Mouse (Mus musculus): ENCODE measurements at regions not wholly inside any gene's neighbourhood (a gene's known extent, or its start where the extent isn't known, plus 50 kb on each side); places are given as distances from the start of the nearest gene placed in this dataset.

DNA sequence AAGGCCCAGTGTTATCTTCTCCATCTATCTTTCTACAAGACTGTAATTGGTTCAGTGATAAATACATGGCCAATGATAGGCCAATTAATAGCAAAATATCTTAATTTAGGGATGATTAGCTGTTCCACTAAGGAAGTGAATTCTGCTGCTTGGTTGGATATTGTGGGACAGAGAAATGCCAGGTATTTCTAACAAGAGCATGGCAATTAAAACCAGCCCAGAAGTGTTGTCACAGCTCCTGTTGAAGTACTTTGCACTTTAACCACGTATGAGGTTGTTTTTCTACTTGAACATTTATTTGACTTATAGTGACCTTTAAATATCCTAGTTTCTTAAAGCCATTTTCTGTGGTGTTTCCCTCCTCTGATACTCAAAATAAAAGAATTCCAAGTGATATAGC lies 65.7 kb upstream of the Acsl4 start:
- Histone ChIP-seq H3K4me3 (replicated peaks) (no peak overlapping the region), H3K4me1 (peaks cover 6% of the 10 kb centered on the region; the same call in 1 of the 2 replicates), H3K36me3 (replicated peaks; ENCODE audit: low read length) (no peaks in the 10 kb centered on the region), H3K27me3 (replicated peaks) (peaks cover 3% of the 10 kb centered on the region), H3K9me3 (no peaks in the 10 kb centered on the region)
- TF ChIP-seq GATA1 (IDR thresholded peaks at IDR 0.05; ENCODE audit: borderline replicate concordance, low read length), result no peak
- TF ChIP-seq FLI1 (IDR thresholded peaks at IDR 0.05; ENCODE audit: low read length), result no peak

DNA sequence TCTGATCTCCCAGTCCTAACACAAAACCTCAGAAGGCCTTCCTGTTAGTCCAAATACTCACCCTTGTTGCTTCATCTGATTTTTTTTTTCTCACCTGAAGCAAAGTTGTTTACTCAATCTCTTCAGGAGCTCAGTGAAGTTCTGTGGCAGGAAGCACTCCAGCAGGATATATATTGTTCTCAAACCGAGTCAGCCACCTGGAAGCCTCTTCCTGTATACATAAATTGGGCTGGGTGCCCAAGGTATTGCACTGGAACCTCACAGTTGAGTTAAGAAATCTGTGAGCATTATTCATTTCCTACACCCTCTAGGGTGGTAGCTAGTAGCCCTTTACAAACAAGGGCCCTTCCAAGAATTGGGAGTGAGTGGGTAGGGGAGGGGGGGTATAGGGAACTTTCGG lies 73.8 kb upstream of the Acsl4 start:
- TF ChIP-seq FLI1 (IDR thresholded peaks at IDR 0.05; ENCODE audit: low read length) (no peak), GATA1 (IDR thresholded peaks at IDR 0.05; ENCODE audit: borderline replicate concordance, low read length) (no peak)
- peaks cover 8% of the 10 kb centered on the region; the same call in 1 of the 2 replicates for H3K4me1 ChIP-seq
- H3K4me3 ChIP-seq (replicated peaks), result no peak overlapping the region
- H3K36me3 ChIP-seq (replicated peaks; ENCODE audit: low read length), result no peaks in the 10 kb centered on the region
- peaks cover 18% of the 10 kb centered on the region for H3K27me3 ChIP-seq (replicated peaks)
- no peaks in the 10 kb centered on the region for H3K9me3 ChIP-seq

DNA sequence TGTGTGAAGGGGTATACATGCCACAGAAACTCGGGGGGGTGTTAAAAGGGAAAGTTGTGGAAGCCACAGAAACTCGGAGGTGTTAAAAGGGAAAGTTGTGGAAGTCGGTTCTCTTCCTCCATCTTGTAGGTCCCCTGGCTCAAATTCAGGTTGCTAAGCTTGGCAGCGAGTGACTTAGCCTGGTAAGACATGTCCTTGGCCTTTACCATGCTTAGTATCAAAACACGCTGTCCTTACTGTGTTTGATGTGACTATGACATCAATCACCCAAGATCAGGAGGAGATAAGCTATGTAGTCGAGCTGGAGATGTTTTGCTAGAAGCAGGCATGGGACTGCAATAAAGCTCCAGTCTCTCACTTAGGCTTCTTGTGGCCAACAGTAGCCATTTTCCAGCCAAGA lies 74.4 kb upstream of the Acsl4 start:
- Histone ChIP-seq H3K4me3 (replicated peaks) (no peak overlapping the region), H3K27me3 (replicated peaks) (peaks cover 18% of the 10 kb centered on the region), H3K9me3 (no peaks in the 10 kb centered on the region), H3K4me1 (peaks cover 8% of the 10 kb centered on the region; the same call in 1 of the 2 replicates), H3K36me3 (replicated peaks; ENCODE audit: low read length) (no peaks in the 10 kb centered on the region)
- TF ChIP-seq FLI1 (IDR thresholded peaks at IDR 0.05; ENCODE audit: low read length) (no peak), GATA1 (IDR thresholded peaks at IDR 0.05; ENCODE audit: borderline replicate concordance, low read length) (no peak)

DNA sequence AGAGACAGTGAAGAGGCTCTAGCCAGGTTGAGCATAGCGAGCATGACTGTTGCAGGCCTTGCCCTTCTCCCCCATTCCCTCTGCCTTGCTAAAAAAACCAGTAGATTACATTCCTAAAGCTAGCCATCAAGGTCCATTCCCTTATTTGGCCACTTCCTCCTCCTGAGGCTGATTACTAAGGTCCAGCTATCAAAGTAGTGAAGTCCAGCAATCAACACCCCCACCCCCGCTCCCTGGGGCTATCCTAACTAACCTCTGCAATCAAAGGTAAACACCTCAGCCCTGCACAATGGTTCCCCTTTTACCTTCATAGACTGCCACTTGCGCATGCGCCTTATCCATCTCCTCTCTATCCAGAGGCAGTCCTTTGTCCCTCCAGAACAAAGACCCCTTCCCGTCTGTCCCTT lies 77.5 kb upstream of the Acsl4 start:
- H3K4me3 ChIP-seq (replicated peaks), result no peak overlapping the region
- no peak for TF ChIP-seq GATA1 (IDR thresholded peaks at IDR 0.05; ENCODE audit: borderline replicate concordance, low read length)
- no peak for TF ChIP-seq FLI1 (IDR thresholded peaks at IDR 0.05; ENCODE audit: low read length)

DNA sequence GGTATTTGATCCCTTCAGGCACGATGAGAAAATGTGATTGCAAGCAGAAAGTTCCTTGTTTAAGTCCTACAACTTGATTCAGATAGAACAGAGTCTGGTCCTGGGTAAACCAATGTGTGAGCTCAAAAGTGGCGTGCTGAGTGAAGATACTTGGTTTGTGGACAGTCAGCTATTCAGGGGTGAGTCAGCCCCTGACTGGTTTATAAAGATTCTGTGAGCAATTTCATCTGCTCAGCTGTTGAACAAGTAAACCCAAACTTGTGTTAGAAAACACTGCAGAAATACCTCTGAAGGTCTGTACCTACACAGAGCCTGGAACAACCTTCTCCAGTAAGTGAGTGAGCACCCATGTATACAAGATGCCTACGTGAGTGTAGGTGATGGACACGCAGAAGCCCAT lies 78.1 kb upstream of the Acsl4 start:
- no peak for TF ChIP-seq FLI1 (IDR thresholded peaks at IDR 0.05; ENCODE audit: low read length)
- TF ChIP-seq GATA1 (IDR thresholded peaks at IDR 0.05; ENCODE audit: borderline replicate concordance, low read length), result no peak
- H3K36me3 ChIP-seq (replicated peaks; ENCODE audit: low read length), result no peaks in the 10 kb centered on the region
- H3K27me3 ChIP-seq (replicated peaks), result peaks cover 8% of the 10 kb centered on the region
- no peaks in the 10 kb centered on the region; the same call in 1 of the 2 replicates for H3K4me1 ChIP-seq
- H3K4me3 ChIP-seq (replicated peaks), result no peak overlapping the region
- H3K9me3 ChIP-seq, result no peaks in the 10 kb centered on the region

More for the DNA sequence above, 77.5 kb upstream of the Acsl4 start:
- Histone ChIP-seq H3K4me1 (no peaks in the 10 kb centered on the region; the same call in 1 of the 2 replicates), H3K27me3 (replicated peaks) (peaks cover 13% of the 10 kb centered on the region), H3K36me3 (replicated peaks; ENCODE audit: low read length) (no peaks in the 10 kb centered on the region), H3K9me3 (no peaks in the 10 kb centered on the region)

DNA sequence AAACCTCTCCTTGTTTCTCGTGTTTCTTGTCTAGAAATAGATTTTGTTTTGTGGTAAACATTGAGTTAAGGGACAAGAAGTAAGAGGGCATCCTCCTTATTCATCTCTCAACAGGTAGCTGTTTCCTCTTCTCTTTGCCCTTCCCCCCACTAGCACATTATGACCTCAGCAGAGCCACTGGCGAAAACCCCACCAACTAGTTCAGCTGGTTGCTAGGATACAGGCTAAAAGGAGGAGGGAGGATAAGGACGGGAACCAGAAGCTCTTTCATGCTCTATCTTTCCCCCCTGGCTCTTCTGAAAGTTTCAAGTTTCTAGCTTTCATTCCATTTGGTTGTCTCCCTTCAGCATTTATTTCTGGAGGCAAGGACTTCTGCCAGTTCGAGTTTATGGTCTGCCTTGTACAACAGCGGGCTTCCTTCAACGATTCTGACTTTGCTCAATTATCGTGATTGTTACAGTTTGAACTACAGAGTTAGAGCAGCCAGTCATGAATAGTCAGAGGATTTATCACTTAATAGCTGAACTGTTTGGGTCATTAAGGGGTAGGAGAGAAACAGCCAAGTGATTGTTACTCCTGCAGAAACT lies 78.8 kb upstream of the Acsl4 start:
- H3K36me3 ChIP-seq (replicated peaks; ENCODE audit: low read length), result no peaks in the 10 kb centered on the region
- TF ChIP-seq FLI1 (IDR thresholded peaks at IDR 0.05; ENCODE audit: low read length) (no peak), GATA1 (IDR thresholded peaks at IDR 0.05; ENCODE audit: borderline replicate concordance, low read length) (no peak)
- no peak overlapping the region for H3K4me3 ChIP-seq (replicated peaks)
- H3K4me1 ChIP-seq, result no peaks in the 10 kb centered on the region; the same call in 1 of the 2 replicates
- H3K27me3 ChIP-seq (replicated peaks), result peaks cover 8% of the 10 kb centered on the region
- no peaks in the 10 kb centered on the region for H3K9me3 ChIP-seq

DNA sequence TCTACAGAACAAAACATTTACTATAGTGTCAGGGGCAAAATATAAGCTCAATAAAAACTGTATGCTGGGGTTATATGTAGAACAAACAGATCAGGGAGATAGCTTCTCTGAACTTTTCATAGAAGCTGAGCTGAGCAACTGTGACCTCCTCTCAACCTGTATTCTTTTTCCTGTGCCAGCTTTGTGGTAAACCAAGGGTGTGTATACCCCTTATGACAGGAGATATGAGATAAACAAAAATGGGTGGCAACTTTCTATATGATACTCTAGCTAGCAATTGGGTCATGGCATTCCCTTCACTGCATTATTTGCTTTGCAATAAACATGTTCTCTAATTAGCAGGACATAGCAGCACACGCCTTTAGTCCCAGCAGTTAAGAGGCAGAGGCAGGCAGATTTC lies 79.7 kb upstream of the Acsl4 start:
- H3K4me3 ChIP-seq (replicated peaks), result no peak overlapping the region
- TF ChIP-seq GATA1 (IDR thresholded peaks at IDR 0.05; ENCODE audit: borderline replicate concordance, low read length), result no peak
- no peaks in the 10 kb centered on the region; the same call in 1 of the 2 replicates for H3K4me1 ChIP-seq
- H3K27me3 ChIP-seq (replicated peaks), result peaks cover 5% of the 10 kb centered on the region
- no peaks in the 10 kb centered on the region for H3K36me3 ChIP-seq (replicated peaks; ENCODE audit: low read length)
- no peaks in the 10 kb centered on the region for H3K9me3 ChIP-seq

DNA sequence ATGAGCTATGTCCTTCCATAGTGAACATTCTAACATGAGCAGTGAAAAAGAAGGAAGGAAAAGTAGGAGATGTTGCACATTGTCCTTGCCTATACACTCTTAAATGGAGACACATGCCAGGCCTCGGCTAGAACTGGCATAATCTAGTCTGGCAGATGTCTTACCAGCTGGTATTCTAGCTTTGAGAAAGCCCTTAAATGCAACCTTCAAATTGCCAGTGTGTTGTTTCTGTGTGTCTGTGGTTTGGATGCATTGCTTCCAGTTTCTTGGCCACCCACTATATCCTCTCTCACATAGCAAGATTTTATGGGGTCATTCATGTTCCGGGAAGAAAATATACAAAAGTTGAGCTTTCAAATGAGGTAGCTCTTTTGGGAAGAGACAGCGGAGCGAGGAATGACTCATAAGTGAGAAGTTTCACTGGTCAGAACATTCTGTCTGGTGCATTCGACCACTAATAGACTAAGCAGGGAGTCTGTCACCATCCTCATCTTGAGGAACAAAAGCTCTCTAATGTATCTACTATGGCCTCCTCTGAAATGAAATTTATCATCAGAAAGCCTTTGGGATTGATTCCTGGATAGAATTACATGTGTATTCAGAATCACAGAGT lies 91.0 kb upstream of the Acsl4 start:
- no peak for TF ChIP-seq GATA1 (IDR thresholded peaks at IDR 0.05; ENCODE audit: borderline replicate concordance, low read length)
- TF ChIP-seq FLI1 (IDR thresholded peaks at IDR 0.05; ENCODE audit: low read length), result no peak
- H3K9me3 ChIP-seq, result no peaks in the 10 kb centered on the region
- H3K4me1 ChIP-seq, result peaks cover 10% of the 10 kb centered on the region
- H3K27me3 ChIP-seq (replicated peaks), result peaks cover 20% of the 10 kb centered on the region
- no peaks in the 10 kb centered on the region for H3K36me3 ChIP-seq (replicated peaks; ENCODE audit: low read length)
- no peak overlapping the region for H3K4me3 ChIP-seq (replicated peaks)

DNA sequence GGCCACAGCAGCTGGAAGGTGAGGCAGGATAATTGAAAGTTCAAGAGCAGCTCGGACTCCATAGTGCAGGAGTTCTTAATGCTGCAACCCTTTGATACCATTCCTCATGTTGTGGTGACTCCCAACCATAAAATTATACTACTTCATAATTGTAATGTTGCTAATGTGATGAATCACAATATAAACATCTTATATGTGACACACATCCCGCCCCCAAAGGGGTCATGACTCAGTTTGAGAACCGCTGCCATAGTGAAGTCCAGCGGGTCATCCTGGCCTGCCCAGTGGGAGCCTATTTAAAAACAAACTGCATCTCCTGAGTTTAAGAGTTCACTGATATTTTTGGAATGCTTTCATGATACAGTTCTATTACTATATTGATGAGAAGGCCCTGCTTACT lies 97.7 kb upstream of the Acsl4 start:
- H3K27me3 ChIP-seq (replicated peaks), result peaks cover 19% of the 10 kb centered on the region
- no peaks in the 10 kb centered on the region for H3K9me3 ChIP-seq
- no peak overlapping the region for H3K4me3 ChIP-seq (replicated peaks)
- TF ChIP-seq FLI1 (IDR thresholded peaks at IDR 0.05; ENCODE audit: low read length), result no peak
- TF ChIP-seq GATA1 (IDR thresholded peaks at IDR 0.05; ENCODE audit: borderline replicate concordance, low read length), result no peak
- no peaks in the 10 kb centered on the region for H3K36me3 ChIP-seq (replicated peaks; ENCODE audit: low read length)
- H3K4me1 ChIP-seq, result no peaks in the 10 kb centered on the region; the same call in 1 of the 2 replicates

- no peaks in the 10 kb centered on the region for H3K4me1 ChIP-seq
- TF ChIP-seq GATA1 (IDR thresholded peaks at IDR 0.05; ENCODE audit: borderline replicate concordance, low read length), result no peak
- TF ChIP-seq FLI1 (IDR thresholded peaks at IDR 0.05; ENCODE audit: low read length), result no peak
- no peaks in the 10 kb centered on the region for H3K9me3 ChIP-seq
Measured at GRCm38 (mm10) chrX:142490093-142490717, 99.9 kb upstream of the Acsl4 start.

More at GRCm38 (mm10) chrX:142490093-142490717, 99.9 kb upstream of the Acsl4 start:
- H3K4me3 ChIP-seq (replicated peaks), result no peak overlapping the region
- no peaks in the 10 kb centered on the region for H3K36me3 ChIP-seq (replicated peaks; ENCODE audit: low read length)
- H3K27me3 ChIP-seq (replicated peaks), result peaks cover 5% of the 10 kb centered on the region

Measured in megakaryocyte, embryonic 14.5 days (primary cell).